Mouse (Mus musculus): Measurements from ENCODE around the gene Metap1d. TPM values are rescaled to one million over a fixed set of nuclear protein-coding genes. Genes with fewer than 3 reads are reported as not detected.

Metap1d gene
- polyA plus RNA-seq, 1 experiment from 2014 or later: 34.4 TPM

- ATAC-seq (ENCODE audit: low FRiP score, low read depth): peak; percentile 62
- H3K36me3 ChIP-seq: no peaks in the 10 kb centered on the region
- peak overlapping the region; percentile 60 for H3K9ac ChIP-seq (replicated peaks)
- peak overlapping the region; percentile 60; the same call in 1 of the 2 replicates for H3K27ac ChIP-seq (replicated peaks)
- H3K4me1 ChIP-seq: peaks cover 25% of the 10 kb centered on the region
- peaks cover 98% of the 10 kb centered on the region for H3K27me3 ChIP-seq
- H3K4me2 ChIP-seq (replicated peaks): peak overlapping the region; percentile 84
- under 1% methylated on average over 57 of the region's 57 CpGs for WGBS
- H3K9me3 ChIP-seq: no peaks in the 10 kb centered on the region
- peak overlapping the region; percentile 46 for H3K4me3 ChIP-seq
These were observed 75.8 kb downstream of the Metap1d start for GRCm38 (mm10) chr2:71528714-71529510.

- Histone ChIP-seq H3K36me3 (no peaks in the 10 kb centered on the region), H3K4me1 (peaks cover 25% of the 10 kb centered on the region), H3K9me3 (no peaks in the 10 kb centered on the region), H3K9ac (replicated peaks) (peak overlapping the region; percentile 60), H3K27me3 (peaks cover 99% of the 10 kb centered on the region), H3K4me2 (replicated peaks) (peak overlapping the region; percentile 84), H3K27ac (replicated peaks) (peak overlapping the region; percentile 60; the same call in 1 of the 2 replicates), H3K4me3 (peak overlapping the region; percentile 46)
- peak; percentile 92 for ATAC-seq (ENCODE audit: low FRiP score, low read depth)
- WGBS: under 1% methylated on average over 60 of the region's 60 CpGs
These were observed 76.7 kb downstream of the Metap1d start for GRCm38 (mm10) chr2:71529511-71530351.

- peak overlapping the region; percentile 39; the same call in 1 of the 2 replicates for H3K27ac ChIP-seq (replicated peaks)
These were observed 77.5 kb downstream of the Metap1d start for GRCm38 (mm10) chr2:71530391-71531123.

GRCm38 (mm10) chr2:71531124-71531590, 78.1 kb downstream of the Metap1d start:
- 0% methylated on average over 12 of the region's 12 CpGs for WGBS
- Histone ChIP-seq H3K27ac (replicated peaks) (peak overlapping the region; percentile 39; the same call in 1 of the 2 replicates), H3K4me3 (peak overlapping the region; percentile 46), H3K9ac (replicated peaks) (no peak overlapping the region), H3K4me1 (peaks cover 28% of the 10 kb centered on the region), H3K27me3 (peaks cover 96% of the 10 kb centered on the region), H3K9me3 (no peaks in the 10 kb centered on the region), H3K36me3 (no peaks in the 10 kb centered on the region), H3K4me2 (replicated peaks) (peak overlapping the region; percentile 2; the same call in 1 of the 2 replicates)
- ATAC-seq (ENCODE audit: low FRiP score, low read depth): no peak

More at GRCm38 (mm10) chr2:71530391-71531123, 77.5 kb downstream of the Metap1d start:
- Histone ChIP-seq H3K4me1 (peaks cover 28% of the 10 kb centered on the region), H3K9me3 (no peaks in the 10 kb centered on the region), H3K27me3 (peaks cover 98% of the 10 kb centered on the region), H3K36me3 (no peaks in the 10 kb centered on the region), H3K4me2 (replicated peaks) (peak overlapping the region; percentile 84; the same call in 1 of the 2 replicates), H3K9ac (replicated peaks) (0 out of 2 replicates have a peak overlapping the region, but pooled peaks have one; percentile 20), H3K4me3 (peak overlapping the region; percentile 46)
- ATAC-seq (ENCODE audit: low FRiP score, low read depth): no peak
- under 1% methylated on average over 34 of the region's 34 CpGs for WGBS

- WGBS: 1% methylated on average over 43 of the region's 43 CpGs
- Histone ChIP-seq H3K36me3 (no peaks in the 10 kb centered on the region), H3K9me3 (no peaks in the 10 kb centered on the region), H3K27ac (replicated peaks) (0 out of 2 replicates have a peak overlapping the region, but pooled peaks have one; percentile 39), H3K9ac (replicated peaks) (0 out of 2 replicates have a peak overlapping the region, but pooled peaks have one; percentile 31), H3K4me3 (peak overlapping the region; percentile 46; the same call in 1 of the 2 replicates), H3K4me2 (replicated peaks) (peak overlapping the region; percentile 11; the same call in 1 of the 2 replicates), H3K4me1 (peaks cover 28% of the 10 kb centered on the region), H3K27me3 (peaks cover 96% of the 10 kb centered on the region)
- no peak for ATAC-seq (ENCODE audit: low FRiP score, low read depth)
These were observed 79.2 kb downstream of the Metap1d start for GRCm38 (mm10) chr2:71531990-71532970.

- Histone ChIP-seq H3K4me3 (peak overlapping the region; percentile 46; the same call in 1 of the 2 replicates), H3K27ac (replicated peaks) (no peak overlapping the region), H3K9ac (replicated peaks) (no peak overlapping the region), H3K27me3 (peaks cover 94% of the 10 kb centered on the region), H3K4me2 (replicated peaks) (no peak overlapping the region), H3K4me1 (peaks cover 28% of the 10 kb centered on the region), H3K36me3 (no peaks in the 10 kb centered on the region), H3K9me3 (no peaks in the 10 kb centered on the region)
- WGBS: 14% methylated on average over 5 of the region's 5 CpGs
- no peak for ATAC-seq (ENCODE audit: low FRiP score, low read depth)
These were observed 80.0 kb downstream of the Metap1d start for GRCm38 (mm10) chr2:71533094-71533493.

- peak overlapping the region; percentile 12; the same call in 1 of the 2 replicates for H3K4me3 ChIP-seq
- peaks cover 24% of the 10 kb centered on the region for H3K4me1 ChIP-seq
- no peaks in the 10 kb centered on the region for H3K9me3 ChIP-seq
- no peaks in the 10 kb centered on the region for H3K36me3 ChIP-seq
- ATAC-seq (ENCODE audit: low FRiP score, low read depth): no peak
- 1% methylated on average over 20 of the region's 20 CpGs for WGBS
- no peak overlapping the region for H3K9ac ChIP-seq (replicated peaks)
- no peak overlapping the region; the same call in 1 of the 2 replicates for H3K27ac ChIP-seq (replicated peaks)
- H3K27me3 ChIP-seq: peaks cover 94% of the 10 kb centered on the region
- no peak overlapping the region for H3K4me2 ChIP-seq (replicated peaks)
These were observed 81.4 kb downstream of the Metap1d start for GRCm38 (mm10) chr2:71534242-71535052.

- Histone ChIP-seq H3K27ac (replicated peaks) (no peak overlapping the region), H3K36me3 (no peaks in the 10 kb centered on the region), H3K4me3 (peak overlapping the region; percentile 6; the same call in 1 of the 2 replicates), H3K9me3 (no peaks in the 10 kb centered on the region), H3K4me2 (replicated peaks) (peak overlapping the region; percentile 24), H3K9ac (replicated peaks) (no peak overlapping the region; the same call in 1 of the 2 replicates), H3K27me3 (peaks cover 93% of the 10 kb centered on the region), H3K4me1 (peaks cover 43% of the 10 kb centered on the region)
- ATAC-seq (ENCODE audit: low FRiP score, low read depth): no peak
- WGBS: under 1% methylated on average over 46 of the region's 48 CpGs
These were observed 87.7 kb downstream of the Metap1d start for GRCm38 (mm10) chr2:71540611-71541417.

Data from midbrain, embryonic 12.5 days (tissue).